Mouse (Mus musculus): ENCODE measurements around the gene Htra2.

The Htra2 gene

GRCm38 (mm10) chr6:83054871-83055431 lies at the start of gene Htra2:
TSS of gene Htra2 (minus strand) at chr6:83055273.
- DNase-seq (ENCODE audit: low spot score), result no peak

GRCm38 (mm10) chr6:83104158-83104557 lies 49.1 kb upstream of the Htra2 start:
- no peak for DNase-seq (ENCODE audit: low spot score)

GRCm38 (mm10) chr6:83103130-83103650 lies 48.1 kb upstream of the Htra2 start:
- DNase-seq (ENCODE audit: low spot score), result no peak

- DNase-seq (ENCODE audit: low spot score), result no peak
These were observed 46.8 kb upstream of the Htra2 start for GRCm38 (mm10) chr6:83101688-83102556.

- no peak for DNase-seq (ENCODE audit: low spot score)
These were observed 46.2 kb upstream of the Htra2 start, which contains the start of the genes Ccdc142 and Gm42688 for GRCm38 (mm10) chr6:83101316-83101687. TSS of gene Ccdc142 (plus strand) at chr6:83101601. TSS of gene Gm42688 (plus strand) at chr6:83101617.

- no peak for DNase-seq (ENCODE audit: low spot score)
These were observed 43.3 kb upstream of the Htra2 start for GRCm38 (mm10) chr6:83098411-83098810.

- DNase-seq (ENCODE audit: low spot score), result no peak
These were observed 40.9 kb upstream of the Htra2 start for GRCm38 (mm10) chr6:83095968-83096367.

- no peak for DNase-seq (ENCODE audit: low spot score)
These were observed 37.5 kb upstream of the Htra2 start for GRCm38 (mm10) chr6:83092416-83093127.

GRCm38 (mm10) chr6:83087926-83088260 lies 32.8 kb upstream of the Htra2 start:
- DNase-seq (ENCODE audit: low spot score), result no peak

GRCm38 (mm10) chr6:83087205-83087925 lies 32.3 kb upstream of the Htra2 start:
- DNase-seq (ENCODE audit: low spot score), result no peak

GRCm38 (mm10) chr6:83086121-83087035 lies 31.3 kb upstream of the Htra2 start, which contains the start of gene Lbx2:
TSS of gene Lbx2 (plus strand) at chr6:83086367.
- DNase-seq (ENCODE audit: low spot score), result no peak

GRCm38 (mm10) chr6:83084477-83084876 lies 29.4 kb upstream of the Htra2 start:
- no peak for DNase-seq (ENCODE audit: low spot score)

- DNase-seq (ENCODE audit: low spot score), result no peak
These were observed 28.4 kb upstream of the Htra2 start for GRCm38 (mm10) chr6:83083497-83083896.

GRCm38 (mm10) chr6:83080210-83080609 lies 25.1 kb upstream of the Htra2 start:
- DNase-seq (ENCODE audit: low spot score), result no peak

- DNase-seq (ENCODE audit: low spot score), result peak; percentile 96
These were observed 23.3 kb upstream of the Htra2 start for GRCm38 (mm10) chr6:83078324-83078858.

GRCm38 (mm10) chr6:83077630-83078323 lies 22.7 kb upstream of the Htra2 start, which contains the start of gene Pcgf1:
TSS of gene Pcgf1 (plus strand) at chr6:83077869.
- no peak for DNase-seq (ENCODE audit: low spot score)

- no peak for DNase-seq (ENCODE audit: low spot score)
These were observed 19.9 kb upstream of the Htra2 start for GRCm38 (mm10) chr6:83074979-83075378.

- DNase-seq (ENCODE audit: low spot score), result no peak
These were observed 16.1 kb upstream of the Htra2 start for GRCm38 (mm10) chr6:83071220-83071619.

- no peak for DNase-seq (ENCODE audit: low spot score)
These were observed 15.5 kb upstream of the Htra2 start for GRCm38 (mm10) chr6:83070311-83071219.

GRCm38 (mm10) chr6:83070247-83070310 lies 15.0 kb upstream of the Htra2 start, which contains the start of gene Tlx2:
TSS of gene Tlx2 (minus strand) at chr6:83070293.
- DNase-seq (ENCODE audit: low spot score), result no peak

Measured in urinary bladder, postnatal 10 days (tissue).